Mouse (Mus musculus) thymus, adult 2 months (tissue): ENCODE measurements around the gene Unc13a.

Experiments
- CTCF ChIP-seq: fragments of 200-500 bp; IDR thresholded peaks from 2 replicates; pipeline ENCODE4 v1.5.1; 2012; ENCODE audit warnings: mild to moderate bottlenecking, control low read depth, low read length, moderate library complexity, borderline replicate concordance; ENCODE audit not compliant: control insufficient read depth, poor library complexity, insufficient read depth; ENCODE audit errors: extremely low read depth
- POLR2A ChIP-seq: fragments of 200-500 bp; IDR thresholded peaks from 2 replicates; pipeline ENCODE4 v1.6.1; 2012; ENCODE audit warnings: mild to moderate bottlenecking, low read length, control low read depth, moderate library complexity; ENCODE audit not compliant: control insufficient read depth, poor library complexity, insufficient read depth; ENCODE audit errors: extremely low read depth

DNA sequence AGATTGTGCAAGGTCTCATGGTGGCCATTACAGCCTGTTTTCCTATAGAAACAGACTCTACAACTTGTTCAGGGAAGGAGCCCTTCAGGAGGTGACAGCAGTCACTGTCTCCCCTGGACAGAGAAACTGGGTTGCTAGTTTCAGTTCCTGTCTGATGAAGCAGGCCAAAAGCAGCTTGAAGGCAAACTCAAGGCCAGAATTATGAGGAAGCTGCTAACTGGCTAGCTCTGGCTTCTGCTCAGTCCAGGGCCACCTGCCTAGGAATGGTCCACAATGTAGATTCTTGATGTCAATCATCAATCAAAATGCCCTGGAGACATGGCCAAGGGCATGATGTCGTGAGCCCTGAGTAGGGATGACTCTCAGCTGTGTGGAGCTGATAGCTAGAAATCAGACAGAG, 46.5 kb downstream of the Unc13a start:
- no peak for TF ChIP-seq CTCF
- no peak for TF ChIP-seq POLR2A
